Mouse (Mus musculus) liver, adult 2 months (tissue): ENCODE results near the gene Aqr.

Experiments
- CTCF ChIP-seq: fragments of 200-500 bp; IDR thresholded peaks from 2 replicates; pipeline ENCODE4 v1.5.1; 2011; ENCODE audit warnings: low read depth, low read length, control low read depth
- POLR2A ChIP-seq: fragments of 200-500 bp; IDR thresholded peaks from 2 replicates; pipeline ENCODE4 v1.6.1; 2011; ENCODE audit warnings: low read length, control low read depth; ENCODE audit not compliant: insufficient read depth; ENCODE audit errors: extremely low read depth

GRCm38 (mm10) chr2:114196421-114196820, 9.6 kb upstream of the Aqr start:
- TF ChIP-seq CTCF (no peak), POLR2A (no peak)
